ENCODE assay signal across 20 mouse cellular contexts in genomic region chr7:29048615-29049014, GRCm38 (mm10).
DNase-seq lines count a peak whose midpoint lies in the region; ATAC-seq lines count a peak whose summit lies in the region.
"Had no signal": no experiment of that assay in that cellular context is flagged by ENCODE, and none has a peak within 500 bp of the region (broad histone marks: within the 10 kb centered on the region; RNA-seq: fewer than 3 reads in every experiment).

No protein-coding gene starts in this region.

- DNase-seq in A20 (ENCODE audit: low read depth, low spot score) = peak; percentile 46
- peak; percentile 27 to 37 for DNase-seq in thymus, postnatal 10 days (ENCODE audit: low spot score in 2 of 2)
- DNase-seq in thymus, postnatal 4 days = peak; percentile 63
- no peak for DNase-seq in heart, adult 18-20 months
- DNase-seq: adrenal gland, adult 8-10 months; cerebellum, adult 11-12 months; cerebellum, adult 9-10 months; cerebellum, postnatal 25 days; gastrocnemius, adult 2 months; gastrocnemius, postnatal 25 days; heart, adult 11 months; heart, postnatal 10 days; heart, postnatal 4 days had no signal

- H3K4me2 ChIP-seq in intestine, embryonic 15.5 days (replicated peaks) = no peak overlapping the region
- H3K4me2 ChIP-seq: embryonic facial prominence, embryonic 12.5 days; hindbrain, embryonic 12.5 days had no signal

- no peak overlapping the region for H3K27ac ChIP-seq in intestine, embryonic 15.5 days
- H3K27ac ChIP-seq: embryonic facial prominence, embryonic 12.5 days; gastrocnemius, adult 2 months; heart, embryonic 10.5 days; hindbrain, embryonic 12.5 days had no signal

- H3K4me3 ChIP-seq in intestine, embryonic 15.5 days (replicated peaks) = no peak overlapping the region
- H3K4me3 ChIP-seq: embryonic facial prominence, embryonic 12.5 days; gastrocnemius, adult 2 months; heart, embryonic 10.5 days; hindbrain, embryonic 12.5 days had no signal

- peaks cover 21% of the 10 kb centered on the region for H3K27me3 ChIP-seq in intestine, embryonic 15.5 days (replicated peaks)

- H3K9ac ChIP-seq in intestine, embryonic 15.5 days = no peak overlapping the region
- H3K9ac ChIP-seq: embryonic facial prominence, embryonic 12.5 days; hindbrain, embryonic 12.5 days had no signal

- no peaks in the 10 kb centered on the region for H3K9me3 ChIP-seq in intestine, embryonic 15.5 days
- H3K9me3 ChIP-seq: embryonic facial prominence, embryonic 12.5 days; hindbrain, embryonic 12.5 days had no signal

- no peaks in the 10 kb centered on the region for H3K36me3 ChIP-seq in intestine, embryonic 15.5 days
- H3K36me3 ChIP-seq: embryonic facial prominence, embryonic 12.5 days; heart, embryonic 10.5 days; hindbrain, embryonic 12.5 days had no signal

- H3K4me1 ChIP-seq in intestine, embryonic 15.5 days (replicated peaks) = peaks cover 24% of the 10 kb centered on the region; the same call in 1 of the 2 replicates

- ATAC-seq in granulocyte monocyte progenitor cell, adult 5-6 weeks (replicated peaks; ENCODE audit: poor library complexity, severe bottlenecking) = peak; percentile 13; the same call in 1 of the 2 replicates
- no peak for ATAC-seq in intestine, embryonic 15.5 days
- ATAC-seq: forebrain, embryonic 16.5 days; hindbrain, embryonic 16.5 days had no signal

- 82% methylated on average over 11 of the region's 11 CpGs for WGBS in intestine, embryonic 15.5 days

Comparison
In these comparisons a context has a peak if more than half of its experiments do, and no peak if none do; other contexts are left out.
1. DNase-seq: peak in A20 (single experiment), thymus, postnatal 10 days (2 of 2) and thymus, postnatal 4 days (single experiment); none in heart, adult 18-20 months (0 of 2).